Mouse (Mus musculus) lung, embryonic 16.5 days (tissue): Measurements from ENCODE around the gene Mt4. TPM values are rescaled to one million over a fixed set of nuclear protein-coding genes. Genes with fewer than 3 reads are reported as not detected.

ENCODE experiments used
- ATAC-seq: fragments of 200-750 bp; cut with Nextera tagmentation; 2 replicates; pipeline ENCODE4 v1.8.0; 2017; ENCODE audit warnings: low read depth, mild to moderate bottlenecking, moderate library complexity
- H3K27ac ChIP-seq: fragments of 300-500 bp; sonication (generic); 2 replicates; pipeline ENCODE4 v1.5.1; 2014; ENCODE audit warnings: mild to moderate bottlenecking, control low read depth, low read length
- H3K27me3 ChIP-seq: fragments of 300-500 bp; sonication (generic); 2 replicates; pipeline ENCODE4 v1.6.1; 2014; ENCODE audit warnings: low read depth, low read length, mixed read lengths; ENCODE audit not compliant: control insufficient read depth, insufficient read depth
- H3K36me3 ChIP-seq: fragments of 300-500 bp; sonication (generic); 2 replicates; pipeline ENCODE4 v1.6.1; 2014; ENCODE audit warnings: low read length; ENCODE audit not compliant: control insufficient read depth, insufficient read depth
- H3K4me1 ChIP-seq: fragments of 300-500 bp; sonication (generic); replicated peaks from 2 replicates; pipeline ENCODE4 v1.6.1; 2014; ENCODE audit warnings: low read length, mixed read lengths; ENCODE audit not compliant: control insufficient read depth, insufficient read depth
- H3K4me2 ChIP-seq: fragments of 300-500 bp; sonication (generic); 2 replicates; pipeline ENCODE4 v1.6.1; 2014; ENCODE audit warnings: low read depth, low read length, control low read depth
- H3K4me3 ChIP-seq: fragments of 300-500 bp; sonication (generic); 2 replicates; pipeline ENCODE4 v1.5.1; 2014; ENCODE audit warnings: mild to moderate bottlenecking, low read length, control low read depth
- H3K9ac ChIP-seq: fragments of 300-500 bp; sonication (generic); 2 replicates; pipeline ENCODE4 v1.6.1; 2014; ENCODE audit warnings: low read length, control low read depth
- H3K9me3 ChIP-seq: fragments of 300-500 bp; sonication (generic); 2 replicates; pipeline ENCODE4 v1.6.1; 2016; ENCODE audit warnings: low read length; ENCODE audit not compliant: control insufficient read depth
- WGBS: fragments of 180-500 bp; shearing (Covaris S2); extraction: QIAGEN DNeasy Blood & Tissue Kit; methylation state at CpG from one replicate; pipeline ENCODE4 v1.1.7; 2014; 5-methylcytosine and 5-hydroxymethylcytosine counted together
- polyA plus RNA-seq: library from polyadenylated mRNA; unstranded; fragments of >200 nt; fragmentation: Nextera tagmentation; extraction: Ambion mirVana; gene quantifications from 2 replicates; pipeline ENCODE4 v1.2.1, GENCODE M21; 2015

Mt4 gene
- polyA plus RNA-seq, 1 experiment from 2014 or later, result not detected

GRCm38 (mm10) chr8:94172809-94173732 is 36.1 kb downstream of the Mt4 start:
- peak; percentile 47; the same call in 1 of the 2 replicates for ATAC-seq
- Histone ChIP-seq H3K27ac (peak overlapping the region; percentile 59), H3K4me2 (peak overlapping the region; percentile 91), H3K36me3 (no peaks in the 10 kb centered on the region), H3K27me3 (peaks cover 52% of the 10 kb centered on the region), H3K4me3 (peak overlapping the region; percentile 56), H3K9me3 (no peaks in the 10 kb centered on the region), H3K9ac (peak overlapping the region; percentile 58), H3K4me1 (peaks cover 19% of the 10 kb centered on the region)
- WGBS, result 1% methylated on average over 39 of the region's 39 CpGs

DNA sequence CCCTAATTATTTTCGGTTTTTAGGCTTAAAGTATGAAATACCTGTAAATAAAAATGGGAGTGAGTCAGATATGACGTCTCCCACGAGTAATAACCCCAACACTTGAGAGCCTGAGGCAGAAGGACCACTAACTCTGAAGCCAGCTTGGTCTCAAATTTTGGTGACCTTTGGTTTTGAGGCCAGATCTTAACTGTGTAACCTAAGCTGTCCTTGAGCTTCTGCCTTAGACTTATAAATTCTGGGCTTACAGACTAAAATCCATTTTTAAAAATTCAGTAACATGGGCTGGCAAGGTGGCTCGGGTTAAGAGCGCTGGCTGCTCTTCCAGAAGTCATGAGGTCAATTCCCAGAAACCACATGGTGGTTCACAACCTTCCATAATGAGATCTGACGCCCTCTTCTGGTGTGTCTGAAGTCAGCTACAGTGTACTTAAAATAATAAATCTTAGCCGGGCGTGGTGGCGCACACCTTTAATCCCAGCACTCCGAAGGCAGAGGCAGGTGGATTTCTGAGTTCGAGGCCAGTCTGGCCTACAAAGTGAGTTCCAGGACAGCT is 36.9 kb downstream of the Mt4 start:
- ATAC-seq, result no peak
- peaks cover 23% of the 10 kb centered on the region for H3K4me1 ChIP-seq
- H3K9ac ChIP-seq, result no peak overlapping the region
- no peaks in the 10 kb centered on the region for H3K36me3 ChIP-seq
- H3K27me3 ChIP-seq, result peaks cover 58% of the 10 kb centered on the region
- H3K9me3 ChIP-seq, result no peaks in the 10 kb centered on the region
- H3K4me3 ChIP-seq, result peak overlapping the region; percentile 56; the same call in 1 of the 2 replicates
- 46% methylated on average over 11 of the region's 11 CpGs for WGBS
- H3K4me2 ChIP-seq, result no peak overlapping the region
- H3K27ac ChIP-seq, result no peak overlapping the region

DNA sequence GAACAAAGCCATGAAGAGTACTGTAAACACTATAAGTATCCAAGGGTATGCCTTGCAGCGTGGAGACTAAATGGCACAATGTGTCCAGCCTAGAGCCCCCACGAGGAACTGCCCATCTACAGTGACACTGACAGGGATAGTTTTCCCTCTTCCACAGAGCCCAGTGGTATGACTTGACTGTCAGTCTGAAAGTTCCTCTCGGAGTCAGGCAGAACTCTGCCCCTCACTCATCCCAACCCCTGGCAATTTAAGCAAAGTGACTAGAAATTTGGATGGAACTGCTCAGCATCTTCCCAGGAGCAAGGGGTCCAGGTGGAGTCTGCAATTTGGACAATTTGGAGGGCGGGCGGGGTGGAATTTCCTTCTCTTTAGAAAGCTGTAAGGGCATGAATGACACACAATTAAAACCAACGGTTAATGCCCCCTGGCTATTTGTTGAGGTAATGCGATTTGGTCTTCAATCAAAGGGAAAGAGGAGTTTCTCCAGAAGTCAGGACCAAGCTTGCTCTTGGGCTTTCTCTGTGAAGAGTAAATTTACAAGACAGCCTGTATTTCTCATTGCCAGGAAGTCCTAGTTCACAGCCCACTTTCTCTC is 37.7 kb downstream of the Mt4 start:
- ATAC-seq, result no peak
- WGBS, result 29% methylated on average over 7 of the region's 7 CpGs
- H3K27me3 ChIP-seq, result peaks cover 64% of the 10 kb centered on the region
- no peak overlapping the region for H3K4me3 ChIP-seq
- peaks cover 26% of the 10 kb centered on the region for H3K4me1 ChIP-seq
- H3K4me2 ChIP-seq, result no peak overlapping the region
- no peak overlapping the region for H3K9ac ChIP-seq
- H3K36me3 ChIP-seq, result no peaks in the 10 kb centered on the region
- no peaks in the 10 kb centered on the region for H3K9me3 ChIP-seq
- no peak overlapping the region for H3K27ac ChIP-seq

DNA sequence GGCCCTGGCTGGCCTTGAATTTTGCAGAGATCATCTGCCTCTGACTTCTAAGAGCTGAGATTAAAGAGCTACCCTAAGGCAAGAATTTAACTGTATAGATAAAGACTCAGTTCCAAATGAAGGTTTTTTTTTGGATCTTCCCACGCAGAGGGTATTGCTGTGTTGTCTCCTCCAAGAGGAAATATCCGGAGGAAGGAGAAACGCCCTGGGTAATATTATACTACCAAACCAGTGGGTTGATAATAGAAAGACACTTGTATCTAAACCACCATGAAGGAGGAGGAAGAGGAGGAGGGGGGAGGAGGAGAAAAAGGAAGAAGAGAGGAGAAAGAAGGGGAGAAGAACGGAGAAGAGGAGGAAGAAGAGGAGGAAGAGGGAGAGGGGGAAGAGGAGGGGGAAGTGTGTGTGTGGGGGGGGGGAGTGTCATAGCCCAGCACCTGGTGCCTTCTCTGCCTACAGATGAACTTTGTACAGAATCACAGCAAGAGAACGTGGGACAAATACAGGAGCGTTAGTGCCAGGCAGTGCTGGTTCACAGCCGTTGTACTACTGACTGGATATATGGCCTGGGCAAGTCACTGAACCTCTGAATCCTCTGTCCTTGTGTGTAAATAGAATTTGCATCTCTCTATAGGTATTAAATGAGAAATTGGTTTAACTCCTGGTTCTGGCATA is 40.9 kb downstream of the Mt4 start:
- H3K27ac ChIP-seq, result no peak overlapping the region
- H3K4me2 ChIP-seq, result no peak overlapping the region
- H3K9ac ChIP-seq, result no peak overlapping the region
- H3K27me3 ChIP-seq, result peaks cover 60% of the 10 kb centered on the region
- no peaks in the 10 kb centered on the region for H3K9me3 ChIP-seq
- no peaks in the 10 kb centered on the region for H3K36me3 ChIP-seq
- no peak for ATAC-seq
- WGBS, result 63% methylated on average over 7 of the region's 7 CpGs
- peaks cover 18% of the 10 kb centered on the region for H3K4me1 ChIP-seq
- no peak overlapping the region for H3K4me3 ChIP-seq

- peak within 1 kb of the TSS; percentile 73 for H3K9ac ChIP-seq
- peak within 1 kb of the TSS; percentile 61 for H3K4me3 ChIP-seq
- H3K9me3 ChIP-seq, result no peaks in the 10 kb centered on the region
- H3K4me1 ChIP-seq, result peaks cover 23% of the 10 kb centered on the region
- peaks cover 59% of the 10 kb centered on the region for H3K27me3 ChIP-seq
- peak within 1 kb of the TSS; percentile 35 for H3K27ac ChIP-seq
- peak; percentile 90 for ATAC-seq
- peak within 1 kb of the TSS; percentile 72 for H3K4me2 ChIP-seq
- no peaks in the 10 kb centered on the region for H3K36me3 ChIP-seq
- WGBS, result under 1% methylated on average over 50 of the region's 50 CpGs
These were observed 42.1 kb downstream of the Mt4 start, which contains the start of gene Mt1 for GRCm38 (mm10) chr8:94178857-94179712. TSS of gene Mt1 (plus strand) at chr8:94179082.

DNA sequence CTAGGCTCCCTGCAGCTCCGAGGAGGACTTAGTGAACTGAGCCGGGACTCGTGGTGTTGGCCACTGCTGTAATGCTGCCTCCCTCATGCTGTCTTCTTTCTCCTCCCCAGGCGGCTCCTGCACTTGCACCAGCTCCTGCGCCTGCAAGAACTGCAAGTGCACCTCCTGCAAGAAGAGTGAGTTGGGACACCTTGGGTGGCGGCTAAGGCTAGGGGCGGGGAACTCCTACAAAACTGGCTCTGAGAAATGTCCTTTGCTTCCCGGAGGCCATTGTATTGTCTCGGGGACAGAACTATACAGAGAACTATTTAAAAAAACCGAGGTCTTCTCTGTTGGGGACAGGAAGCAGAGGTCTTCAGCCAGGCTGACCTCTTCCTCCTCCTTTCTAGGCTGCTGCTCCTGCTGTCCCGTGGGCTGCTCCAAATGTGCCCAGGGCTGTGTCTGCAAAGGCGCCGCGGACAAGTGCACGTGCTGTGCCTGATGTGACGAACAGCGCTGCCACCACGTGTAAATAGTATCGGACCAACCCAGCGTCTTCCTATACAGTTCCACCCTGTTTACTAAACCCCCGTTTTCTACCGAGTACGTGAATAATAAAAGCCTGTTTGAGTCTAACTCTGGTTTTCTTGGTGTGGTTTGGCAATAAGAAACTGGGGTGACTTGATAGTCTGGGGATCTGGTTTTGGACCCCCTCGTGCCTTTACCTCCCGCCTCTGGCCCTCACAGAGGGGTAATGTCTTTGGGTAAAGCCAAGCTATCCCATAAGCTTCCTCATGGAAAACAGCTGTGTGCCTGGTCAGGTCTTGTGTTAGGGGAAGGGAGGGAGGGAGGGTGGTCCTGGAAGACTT is 42.9 kb downstream of the Mt4 start:
- H3K27me3 ChIP-seq, result peaks cover 59% of the 10 kb centered on the region
- no peak overlapping the region; the same call in 1 of the 2 replicates for H3K27ac ChIP-seq
- no peak for ATAC-seq
- H3K4me2 ChIP-seq, result peak overlapping the region; percentile 72
- peaks cover 25% of the 10 kb centered on the region for H3K4me1 ChIP-seq
- 6% methylated on average over 25 of the region's 25 CpGs for WGBS
- H3K36me3 ChIP-seq, result no peaks in the 10 kb centered on the region
- peak overlapping the region; percentile 61 for H3K4me3 ChIP-seq
- no peaks in the 10 kb centered on the region for H3K9me3 ChIP-seq
- peak overlapping the region; percentile 73 for H3K9ac ChIP-seq

DNA sequence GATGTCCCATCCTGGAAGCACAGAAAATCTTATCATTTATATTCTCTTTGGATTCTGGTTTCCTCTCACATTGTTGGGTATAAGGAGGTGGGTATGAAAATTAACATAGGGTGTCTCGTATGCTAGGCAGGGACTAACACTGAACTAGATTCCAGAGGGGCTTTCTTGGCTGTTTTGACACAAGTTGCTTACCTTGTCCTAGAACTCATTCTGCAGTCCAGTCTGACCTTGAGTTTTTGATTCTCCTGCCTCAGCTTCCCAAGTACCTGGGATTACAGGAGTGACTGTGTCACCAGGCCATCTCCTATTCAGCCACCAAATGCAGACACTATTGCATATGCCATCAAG is 43.5 kb downstream of the Mt4 start:
- Histone ChIP-seq H3K4me2 (peak overlapping the region; percentile 72), H3K4me3 (peak overlapping the region; percentile 61; the same call in 1 of the 2 replicates), H3K27me3 (peaks cover 57% of the 10 kb centered on the region), H3K36me3 (no peaks in the 10 kb centered on the region), H3K27ac (no peak overlapping the region), H3K9me3 (no peaks in the 10 kb centered on the region), H3K9ac (no peak overlapping the region), H3K4me1 (peaks cover 25% of the 10 kb centered on the region)
- ATAC-seq, result no peak
- WGBS, result 72% methylated on average over 1 of the region's 1 CpGs
